Mouse (Mus musculus) ES-E14 (cell line): ENCODE results near the gene Def8. TPM values are rescaled to one million over a fixed set of nuclear protein-coding genes. Genes with fewer than 3 reads are reported as not detected.

Experiments
- DNase-seq: peaks from one replicate; pipeline ENCODE4 v3.0.0-alpha.2; 2013; ENCODE audit warnings: low read depth, low spot score
- H3K27ac ChIP-seq: 2 replicates; pipeline ENCODE4 v1.5.1; 2012; ENCODE audit warnings: low read depth, mild to moderate bottlenecking, low read length, moderate library complexity, mixed read lengths; ENCODE audit not compliant: poor library complexity, insufficient read depth, severe bottlenecking
- H3K36me3 ChIP-seq: 2 replicates; pipeline ENCODE4 v1.6.1; 2012; ENCODE audit warnings: mild to moderate bottlenecking, low read length, moderate library complexity, mixed read lengths; ENCODE audit not compliant: control insufficient read depth, poor library complexity, insufficient read depth, severe bottlenecking
- H3K4me1 ChIP-seq, 2 experiments: fragments of 150-350 bp in 1 of 2; sonication (generic) in 1 of 2; 2 replicates each; pipeline ENCODE4 v1.6.1; 2012; ENCODE audit warnings: low read length in 2 of 2, mild to moderate bottlenecking in 1 of 2, mixed read lengths in 1 of 2; ENCODE audit not compliant: control insufficient read depth in 2 of 2, insufficient read depth in 2 of 2, poor library complexity in 1 of 2
- H3K4me3 ChIP-seq, 2 experiments: fragments of 150-350 bp in 1 of 2; sonication (generic) in 1 of 2; 2 replicates each; pipeline ENCODE4 v1.5.1; 2012; ENCODE audit warnings: low read length in 2 of 2, low read depth in 1 of 2, mild to moderate bottlenecking in 1 of 2, mixed read lengths in 1 of 2; ENCODE audit not compliant: insufficient read depth in 1 of 2, poor library complexity in 1 of 2, severe bottlenecking in 1 of 2
- H3K9ac ChIP-seq: 2 replicates; pipeline ENCODE4 v1.6.1; 2012; ENCODE audit warnings: low read depth, mild to moderate bottlenecking, low read length, mixed read lengths; ENCODE audit not compliant: poor library complexity, insufficient read depth, severe bottlenecking
- H3K9me3 ChIP-seq: fragments of 150-350 bp; sonication (generic); 2 replicates; pipeline ENCODE4 v1.6.1; 2012; ENCODE audit warnings: low read depth, mild to moderate bottlenecking, low read length; ENCODE audit not compliant: control insufficient read depth, insufficient read depth
- CHD2 ChIP-seq: IDR thresholded peaks from 2 replicates; pipeline ENCODE4 v1.6.1; 2014; ENCODE audit warnings: mild to moderate bottlenecking, low read depth, low read length, inconsistent platforms
- HCFC1 ChIP-seq: IDR thresholded peaks from 2 replicates; pipeline ENCODE4 v1.6.1; 2012; ENCODE audit warnings: low read length, inconsistent platforms, borderline replicate concordance; ENCODE audit not compliant: insufficient read depth
- MAFK ChIP-seq: IDR thresholded peaks from 2 replicates; pipeline ENCODE4 v1.6.1; 2014; ENCODE audit warnings: mild to moderate bottlenecking, low read depth, low read length, inconsistent platforms; ENCODE audit not compliant: insufficient read depth
- ZC3H11A ChIP-seq: IDR thresholded peaks from 2 replicates; pipeline ENCODE4 v1.6.1; 2012; ENCODE audit warnings: low read depth, mild to moderate bottlenecking, inconsistent platforms, low read length, borderline replicate concordance
- ZNF384 ChIP-seq: IDR thresholded peaks from 2 replicates; pipeline ENCODE4 v1.6.1; 2012; ENCODE audit warnings: low read depth, low read length, inconsistent platforms
- in situ Hi-C, 2 experiments: fragments of 600-800 bp; cut with MboI; formaldehyde crosslinking; loops; one replicate each; pipeline ENCODE4 v1.15.1; 2025; ENCODE audit warnings: low sequenced_read_pairs in 2 of 2, inconsistent platforms in 1 of 2; ENCODE audit not compliant: unreplicated experiment in 2 of 2
- total RNA-seq: library from RNA; depleted of rRNA; stranded (reverse); fragments of 300-350 nt; gene quantifications from 2 replicates; pipeline ENCODE4 v1.2.3, GENCODE M21; 2012

Gene Def8
- total RNA-seq, 1 experiment = 42.5 TPM

DNA sequence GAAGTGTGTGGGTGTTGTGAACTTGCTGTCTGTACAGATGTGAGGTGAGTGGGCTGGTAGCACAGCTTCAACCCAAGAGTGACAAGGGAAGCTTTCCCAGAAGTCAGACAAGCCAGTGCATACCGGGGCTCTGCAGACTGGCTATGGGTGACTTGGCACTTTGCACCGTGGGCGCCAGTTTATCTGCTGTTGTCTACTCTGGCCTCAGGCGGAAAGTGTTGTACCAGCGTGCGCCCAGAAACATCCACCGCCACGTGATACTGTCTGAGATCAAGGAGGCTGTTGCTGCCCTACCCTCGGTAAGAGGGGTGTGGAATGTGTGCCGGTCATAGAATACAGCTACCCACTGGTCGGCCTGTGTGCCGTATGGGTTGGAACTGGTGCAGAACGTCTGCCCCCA is 25.0 kb upstream of the Def8 start:
- in situ Hi-C loops = no loop called here
- H3K9me3 ChIP-seq = no peaks in the 10 kb centered on the region
- peaks cover 59% of the 10 kb centered on the region for H3K36me3 ChIP-seq
- no peaks in the 10 kb centered on the region for H3K4me1 ChIP-seq
- DNase-seq = no peak
- H3K9ac ChIP-seq = no peak overlapping the region
- TF ChIP-seq ZNF384 = no peak
- TF ChIP-seq CHD2 = no peak
- no peak for TF ChIP-seq HCFC1
- no peak for TF ChIP-seq MAFK
- no peak for TF ChIP-seq ZC3H11A
- H3K27ac ChIP-seq = no peak overlapping the region
- no peak overlapping the region for H3K4me3 ChIP-seq

DNA sequence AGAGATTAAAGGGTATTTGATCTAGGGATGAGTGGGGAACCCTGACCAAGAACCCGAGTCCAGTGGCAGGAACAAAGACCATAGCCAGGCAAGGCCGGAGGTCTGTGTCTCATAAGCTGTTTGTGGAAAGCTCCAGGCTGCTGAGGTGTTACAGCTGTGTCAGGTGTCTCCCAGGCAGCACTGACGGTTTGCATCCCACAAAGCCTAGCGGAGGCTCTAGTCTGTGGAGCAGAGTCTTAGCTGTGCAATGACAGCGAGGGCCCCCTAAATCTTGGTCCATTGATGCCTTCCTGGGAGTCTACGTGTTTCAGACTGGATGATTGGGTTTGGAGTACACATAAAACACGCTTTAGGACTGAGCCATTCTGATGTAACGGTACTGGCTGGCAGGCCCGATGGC is 21.4 kb upstream of the Def8 start:
- no peak for DNase-seq
- Histone ChIP-seq H3K27ac (no peak overlapping the region), H3K4me3 (no peak overlapping the region), H3K36me3 (peaks cover 33% of the 10 kb centered on the region), H3K4me1 (peaks cover 0 to 2% of the 10 kb centered on the region in 2 experiments; a peak in 1 of 4 replicates), H3K9ac (no peak overlapping the region), H3K9me3 (no peaks in the 10 kb centered on the region)
- TF ChIP-seq CHD2 = no peak
- TF ChIP-seq HCFC1 = no peak
- no peak for TF ChIP-seq ZNF384
- no peak for TF ChIP-seq MAFK
- no peak for TF ChIP-seq ZC3H11A
- in situ Hi-C loops = no loop called here

DNA sequence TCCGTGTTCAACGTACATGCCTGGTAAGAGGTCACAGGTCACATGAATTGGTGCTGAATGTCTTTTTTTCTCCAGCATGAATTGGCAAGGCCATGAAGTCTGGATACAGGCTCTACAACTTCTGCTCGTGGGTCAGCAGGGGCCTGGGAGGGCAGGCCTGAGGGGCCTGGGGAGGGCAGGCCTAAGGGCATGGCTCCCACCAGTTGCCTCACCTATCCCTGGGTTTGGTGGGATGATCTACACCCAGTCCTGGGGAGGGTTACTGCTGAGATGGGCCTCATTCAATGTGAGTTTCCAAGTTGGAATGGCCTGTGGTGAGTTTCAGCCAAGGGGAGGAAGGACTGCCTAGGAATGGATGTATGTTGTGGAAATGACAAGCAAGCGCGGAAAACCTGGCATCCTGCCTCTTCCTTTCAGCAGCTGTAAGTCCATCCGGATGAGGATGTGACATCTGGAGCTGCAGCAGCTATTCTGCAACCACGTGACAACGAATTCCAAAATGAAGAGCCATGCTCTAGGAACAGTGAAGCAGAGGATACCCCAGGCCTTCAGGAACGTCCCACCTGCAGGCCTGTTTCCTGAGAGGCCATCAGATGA is 20.5 kb upstream of the Def8 start:
- no peak for TF ChIP-seq CHD2
- no peak for TF ChIP-seq HCFC1
- no peak for TF ChIP-seq ZNF384
- TF ChIP-seq ZC3H11A = no peak
- TF ChIP-seq MAFK = no peak
- H3K27ac ChIP-seq = no peak overlapping the region
- H3K36me3 ChIP-seq = peaks cover 31% of the 10 kb centered on the region
- in situ Hi-C loops = no loop called here
- H3K4me3 ChIP-seq = no peak overlapping the region
- no peaks in the 10 kb centered on the region for H3K9me3 ChIP-seq
- H3K9ac ChIP-seq = no peak overlapping the region
- no peak for DNase-seq
- peaks cover 0 to 5% of the 10 kb centered on the region in 2 experiments; a peak in 1 of 4 replicates for H3K4me1 ChIP-seq

DNA sequence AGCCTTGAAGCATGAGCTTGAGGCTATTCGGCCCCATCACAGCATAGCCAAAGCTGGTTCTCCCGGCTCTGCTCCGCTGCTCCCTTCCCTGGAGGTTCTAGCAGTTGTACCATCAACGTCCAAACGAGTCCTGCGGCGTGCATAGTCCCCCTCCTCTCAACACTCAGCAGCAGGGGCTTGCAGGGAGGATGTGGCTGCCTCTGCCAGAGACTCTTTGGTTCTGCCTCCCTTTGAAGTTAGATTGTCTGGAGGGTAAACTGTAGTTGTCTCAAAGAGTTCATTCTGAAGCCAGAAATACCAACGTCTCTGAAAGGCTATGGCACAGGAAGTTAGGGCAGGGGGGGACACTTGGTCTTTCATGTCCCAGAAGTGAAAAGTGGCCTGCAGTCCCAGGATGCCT is 18.8 kb upstream of the Def8 start:
- Histone ChIP-seq H3K9ac (no peak overlapping the region), H3K27ac (no peak overlapping the region), H3K4me3 (no peak overlapping the region), H3K4me1 (peaks cover 0 to 5% of the 10 kb centered on the region in 2 experiments; a peak in 1 of 4 replicates), H3K9me3 (no peaks in the 10 kb centered on the region), H3K36me3 (peaks cover 14% of the 10 kb centered on the region; the same call in 1 of the 2 replicates)
- no peak for DNase-seq
- in situ Hi-C loops = no loop called here
- no peak for TF ChIP-seq CHD2
- TF ChIP-seq ZNF384 = no peak
- TF ChIP-seq MAFK = no peak
- no peak for TF ChIP-seq HCFC1
- TF ChIP-seq ZC3H11A = no peak

DNA sequence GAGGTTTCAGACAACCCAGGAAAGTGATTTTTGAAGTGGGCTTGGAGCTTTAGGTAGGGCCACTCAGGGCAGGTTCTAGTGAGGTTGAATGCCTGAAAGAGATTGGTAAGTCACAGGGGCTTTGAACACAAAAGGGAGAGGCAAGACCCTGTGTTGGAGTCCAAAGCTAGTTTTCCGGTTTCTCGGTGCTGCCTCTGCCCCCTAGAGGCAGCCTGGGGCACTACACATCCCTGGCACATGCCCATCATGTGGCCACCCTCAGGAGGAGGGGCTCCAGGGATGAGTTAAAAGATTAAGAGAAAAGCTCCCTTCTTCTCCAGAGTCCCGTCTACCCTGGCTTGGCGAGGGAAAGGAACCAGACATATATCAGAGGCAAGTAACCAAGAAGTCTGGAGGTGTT is 16.5 kb upstream of the Def8 start, which contains the start of gene Mc1r:
Gene Mc1r (plus strand): TSS at position 322 of the 400 bp plus-strand sequence.
- in situ Hi-C loops = no loop called here
- no peaks in the 10 kb centered on the region for H3K9me3 ChIP-seq
- no peak for TF ChIP-seq ZC3H11A
- no peak for TF ChIP-seq HCFC1
- TF ChIP-seq CHD2 = no peak
- TF ChIP-seq ZNF384 = no peak
- TF ChIP-seq MAFK = no peak
- H3K27ac ChIP-seq = no peak within 1 kb of the TSS
- peak; percentile 66 for DNase-seq
- H3K4me3 ChIP-seq = no peak within 1 kb of the TSS
- peaks cover 2% of the 10 kb centered on the region; the same call in 1 of the 2 replicates for H3K36me3 ChIP-seq
- peaks cover 2 to 6% of the 10 kb centered on the region in 2 experiments; a peak in 2 of 4 replicates for H3K4me1 ChIP-seq
- no peak within 1 kb of the TSS for H3K9ac ChIP-seq
